Mouse (Mus musculus) telencephalon, adult 2 months (tissue): ENCODE data around the gene Dyrk1a.
A peak's percentile ranks its signal among the peaks of the same experiment; 100 is the strongest.

Source experiments
- DNase-seq: peaks from one replicate; pipeline ENCODE4 v3.0.0-alpha.2; 2011; ENCODE audit warnings: low read depth, low spot score

The Dyrk1a gene

DNA sequence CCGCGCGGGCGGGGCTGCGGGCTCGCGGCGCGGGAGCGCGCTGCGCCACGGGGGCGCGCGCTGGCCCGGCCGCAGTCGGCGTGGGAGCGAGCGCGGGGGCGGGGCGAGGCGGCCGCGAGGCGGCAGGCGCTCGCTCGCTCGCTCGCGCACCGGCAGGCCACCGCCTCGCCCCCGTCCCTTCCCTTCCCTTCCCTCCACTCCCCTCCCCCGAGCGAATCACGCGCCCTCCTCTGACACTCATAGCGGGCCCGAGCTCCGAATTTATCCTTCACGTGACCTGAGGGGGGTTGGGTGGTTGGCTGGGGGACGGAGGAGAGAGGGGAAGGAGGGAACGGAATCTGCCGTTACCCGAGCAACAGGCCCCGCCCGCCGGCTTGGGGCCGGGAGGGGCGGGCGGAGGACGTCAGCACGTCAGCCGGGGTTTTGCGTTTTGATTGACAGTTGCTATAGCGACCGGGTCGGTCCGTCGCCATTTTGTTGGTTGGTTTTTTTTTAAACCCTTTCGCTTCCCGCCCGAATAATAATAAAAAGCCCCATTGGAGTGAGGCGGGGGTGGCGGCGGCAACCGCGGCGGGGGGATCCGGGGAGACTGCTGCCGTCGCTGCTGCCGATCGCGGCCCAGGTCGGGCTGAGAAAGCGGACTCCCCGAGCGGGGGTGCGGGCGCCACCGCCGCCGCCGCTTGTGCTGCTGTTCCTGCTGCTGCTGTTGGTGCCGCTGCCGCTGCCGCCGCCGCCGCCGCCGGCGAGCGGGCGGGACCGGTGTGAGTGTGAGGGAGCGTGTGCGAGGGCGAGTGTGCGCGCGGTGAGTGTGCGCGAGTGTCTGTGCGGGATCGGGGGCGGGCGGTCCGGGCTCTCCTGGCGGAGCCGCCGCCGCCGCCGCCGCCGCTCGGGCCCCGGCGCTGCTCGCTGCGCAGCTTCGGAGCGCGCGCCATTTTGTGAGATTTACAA is at the start of gene Dyrk1a:
TSS of gene Dyrk1a (plus strand) at position 782 of the 948 bp plus-strand sequence.
- DNase-seq, result peak; percentile 98

DNA sequence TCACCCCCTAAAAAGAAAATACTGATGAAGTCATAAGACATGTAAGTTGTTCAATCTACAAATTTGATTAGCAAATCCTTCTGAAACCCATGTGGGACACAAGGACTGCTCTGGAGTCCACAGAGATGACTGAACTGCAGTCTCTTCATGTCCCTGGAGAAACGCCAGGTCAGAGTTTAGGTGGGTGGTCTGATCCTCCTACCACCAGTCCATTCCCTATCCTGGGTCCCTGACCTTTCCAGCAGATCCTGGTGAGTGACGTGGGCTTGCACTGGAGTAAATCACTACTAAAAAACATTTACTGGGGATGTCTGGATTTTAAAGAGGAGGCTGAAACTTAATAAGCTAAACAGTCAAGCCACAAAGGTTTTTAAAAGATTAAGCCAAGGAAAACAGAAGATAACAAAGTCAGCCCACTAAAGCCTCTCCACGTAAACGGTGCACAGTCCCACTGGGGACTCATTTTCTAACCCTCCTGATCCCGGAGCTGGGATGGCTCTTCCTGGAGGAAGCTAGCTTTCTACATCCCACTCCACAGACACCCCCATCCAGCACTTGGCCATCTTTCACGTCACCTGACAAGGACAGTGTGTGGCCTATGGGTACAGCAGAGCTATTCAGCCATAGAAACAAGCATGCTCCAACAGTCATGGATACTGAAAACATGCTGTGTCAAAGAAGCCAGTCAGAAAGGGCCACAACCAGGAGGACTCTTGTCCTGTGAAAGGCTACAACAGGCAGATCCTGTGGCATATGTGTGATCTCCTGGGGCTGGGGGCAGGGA is 46.0 kb upstream of the Dyrk1a start:
- DNase-seq, result no peak

- no peak for DNase-seq
Measured at GRCm38 (mm10) chr16:94524691-94525090, 45.1 kb upstream of the Dyrk1a start.

DNA sequence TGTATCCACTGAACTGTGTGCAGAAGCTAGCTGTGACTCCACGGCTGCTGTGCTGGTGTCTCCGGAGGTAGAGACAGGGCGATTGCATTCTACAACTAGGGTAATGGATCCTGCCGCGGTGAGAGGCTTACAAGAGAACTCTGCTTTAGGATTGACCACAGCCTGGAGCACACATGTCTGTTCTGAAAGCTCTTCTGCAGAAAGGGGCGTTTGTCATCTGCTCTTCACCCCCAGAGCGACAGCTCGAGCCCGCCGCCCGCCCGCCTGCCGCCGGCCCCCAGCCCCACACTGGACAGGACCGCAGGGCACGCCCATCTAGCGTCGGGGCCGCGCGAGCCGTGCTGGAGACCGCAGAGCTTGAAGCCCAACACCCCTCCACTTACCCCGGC is 43.9 kb upstream of the Dyrk1a start:
- peak; percentile 24 for DNase-seq

DNA sequence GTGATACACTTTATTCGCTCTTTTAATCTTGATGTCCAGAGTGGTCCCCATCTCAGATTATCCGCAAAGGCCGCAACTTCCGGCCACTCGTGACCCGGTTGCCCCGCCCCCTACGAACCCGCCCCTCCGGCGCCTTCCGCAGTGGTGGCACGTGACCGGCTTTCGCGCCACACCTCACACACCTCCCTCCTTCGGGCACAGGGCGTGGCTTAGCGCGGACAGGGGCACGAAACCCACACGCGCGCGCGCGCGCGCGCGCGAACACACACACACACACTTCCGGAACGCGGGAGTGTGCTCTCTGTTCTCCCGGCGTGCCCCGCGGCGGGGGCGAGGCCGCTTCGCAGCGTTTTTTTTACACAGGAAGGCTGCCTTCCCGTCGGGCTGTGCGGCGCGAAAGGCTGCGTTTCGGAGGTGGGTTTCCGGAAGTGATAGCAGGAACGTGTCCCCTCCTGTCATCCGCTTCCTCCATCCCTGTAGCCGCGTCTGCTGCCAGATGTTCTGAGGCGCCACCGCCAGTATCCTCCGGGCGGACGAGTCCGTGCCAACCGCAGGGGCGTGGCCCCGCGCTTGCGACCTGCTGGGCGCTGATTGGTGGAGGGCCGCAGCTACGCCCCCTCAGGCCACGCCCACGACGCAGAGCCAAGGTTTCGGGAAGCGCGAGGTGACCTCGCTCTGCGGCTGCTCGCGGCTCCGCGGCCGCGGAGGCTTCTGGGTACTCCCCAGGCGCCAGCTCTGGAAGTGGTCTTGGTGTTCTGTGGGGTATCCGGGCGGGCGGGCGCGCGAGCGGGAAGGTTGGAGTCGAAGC is 43.3 kb upstream of the Dyrk1a start, which contains the start of gene Vps26c:
TSS of gene Vps26c (minus strand) at position 487 of the 808 bp plus-strand sequence.
- DNase-seq, result peak; percentile 96

DNA sequence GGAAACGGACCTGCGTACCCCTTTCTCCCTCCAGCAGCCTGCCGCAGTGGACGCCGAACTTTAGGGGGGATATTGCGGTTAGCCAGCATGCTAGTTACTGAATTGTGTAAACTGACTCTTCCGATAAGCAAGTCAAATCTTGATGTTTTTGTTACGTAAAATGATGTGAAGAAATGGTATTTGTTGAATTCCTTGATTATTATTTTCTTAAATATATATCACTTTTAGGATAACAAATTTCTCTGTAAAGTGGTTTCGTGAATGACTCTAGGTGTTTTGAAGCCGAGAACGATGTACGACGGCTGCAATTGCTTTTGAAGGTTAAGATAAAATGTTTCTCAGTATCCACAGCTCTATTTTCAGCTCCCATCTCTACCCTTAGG is 42.7 kb upstream of the Dyrk1a start:
- no peak for DNase-seq

DNA sequence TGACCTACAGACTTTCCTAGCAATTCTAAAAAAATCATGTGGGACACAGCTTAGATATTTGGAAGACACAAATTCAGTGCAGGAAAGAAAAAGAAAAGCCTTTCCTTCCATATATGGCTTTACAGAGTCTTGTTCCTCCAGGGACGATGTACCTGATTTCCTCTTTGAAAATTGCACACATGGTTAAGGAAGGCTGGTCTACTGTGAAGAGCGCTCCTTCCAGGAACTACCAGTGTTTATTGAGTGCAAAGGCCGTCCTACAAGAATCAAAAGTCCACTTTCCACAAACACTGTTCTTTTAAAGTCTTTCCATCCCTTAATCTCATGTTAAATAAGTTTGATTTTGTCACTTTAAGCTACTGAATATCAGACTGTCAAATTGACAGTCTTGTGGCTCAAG is 42.3 kb upstream of the Dyrk1a start:
- no peak for DNase-seq

DNA sequence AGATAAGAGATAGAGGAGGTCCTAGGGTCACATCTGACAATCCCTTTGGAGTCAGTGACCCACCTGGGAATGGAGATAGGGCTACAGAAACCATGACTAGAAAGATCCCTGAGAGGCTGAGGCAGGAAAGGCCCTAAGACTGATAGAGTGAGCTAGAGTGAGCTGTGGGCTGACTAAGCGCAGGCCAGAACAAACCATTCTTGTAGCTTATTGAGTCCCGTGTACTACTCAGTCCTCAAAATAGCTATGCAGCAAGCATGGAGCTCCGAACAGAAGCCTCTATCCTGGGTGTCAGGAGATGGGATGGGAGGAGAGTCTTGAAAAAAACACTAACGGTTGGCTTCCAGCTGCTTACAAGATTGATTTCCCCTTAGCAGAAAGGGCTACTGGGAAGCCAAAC is 38.5 kb upstream of the Dyrk1a start:
- no peak for DNase-seq

GRCm38 (mm10) chr16:94533679-94534078 is 36.1 kb upstream of the Dyrk1a start:
- no peak for DNase-seq

DNA sequence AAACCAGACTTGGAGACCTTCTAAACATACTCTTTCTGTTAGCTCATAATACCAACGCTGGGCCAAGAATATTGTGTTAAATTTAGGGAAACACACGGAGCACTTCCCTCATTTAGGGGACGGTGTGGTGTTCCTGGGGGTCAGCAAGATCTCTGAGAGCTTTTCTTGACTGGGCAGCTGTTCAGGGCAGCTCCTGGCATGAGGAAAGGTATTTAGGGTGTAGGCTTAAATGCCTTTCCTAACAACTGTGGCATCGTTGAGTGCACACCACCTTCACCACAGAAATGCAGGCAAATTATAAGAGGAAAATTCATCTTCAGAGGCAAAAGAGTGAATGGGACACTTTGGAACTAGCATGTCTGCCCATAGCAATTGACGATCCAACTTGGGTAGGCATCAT is 34.1 kb upstream of the Dyrk1a start:
- no peak for DNase-seq

- no peak for DNase-seq
Measured at GRCm38 (mm10) chr16:94536417-94537158, 33.2 kb upstream of the Dyrk1a start.

- DNase-seq, result no peak
Measured at GRCm38 (mm10) chr16:94537159-94537527, 32.7 kb upstream of the Dyrk1a start.

DNA sequence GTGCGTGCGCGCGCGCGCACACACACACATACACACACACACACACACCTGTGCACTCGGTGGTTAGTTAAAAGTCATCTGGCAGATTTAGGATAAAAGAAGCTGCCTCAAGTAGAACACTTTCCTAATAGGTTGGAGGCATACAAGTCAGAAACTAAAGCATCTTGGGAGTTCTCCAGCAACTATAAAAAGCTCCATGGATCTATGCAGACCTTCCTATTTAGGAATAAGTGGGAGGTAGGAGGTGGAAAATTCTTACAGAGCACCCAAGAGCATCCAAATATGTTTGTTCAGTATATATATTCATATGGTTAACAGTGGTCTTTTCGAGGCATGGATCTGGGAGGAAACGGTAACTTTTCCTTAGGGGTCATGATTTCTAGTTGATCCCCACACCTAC is 29.7 kb upstream of the Dyrk1a start:
- DNase-seq, result peak; percentile 55

- no peak for DNase-seq
Measured at GRCm38 (mm10) chr16:94542898-94543297, 26.9 kb upstream of the Dyrk1a start.

DNA sequence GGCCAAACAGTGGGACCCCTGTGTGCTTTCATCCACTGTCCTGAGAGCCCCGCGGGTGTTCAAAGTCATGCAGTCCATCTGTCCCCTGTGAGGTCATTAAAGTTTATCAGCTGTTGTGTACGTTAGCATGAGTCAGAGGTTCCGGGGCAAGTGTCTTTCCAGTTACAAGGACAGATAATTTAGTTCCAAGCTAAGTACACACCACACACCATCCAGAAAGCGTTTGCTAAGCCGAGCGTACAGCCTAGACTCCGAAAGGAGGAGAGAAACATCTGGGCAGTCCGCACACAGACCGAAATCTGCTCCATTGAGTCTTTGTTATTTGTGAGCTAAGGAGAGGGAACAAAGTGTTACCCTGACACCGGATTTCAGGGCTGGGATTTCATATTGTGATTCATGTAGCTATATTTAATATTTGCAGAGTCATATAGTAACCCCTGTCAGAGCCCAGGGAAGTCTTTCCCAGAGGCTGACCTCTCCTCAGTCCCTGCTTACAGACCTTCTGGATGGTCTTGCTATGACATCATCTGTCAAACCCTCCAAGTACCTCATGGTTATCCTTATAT is 25.2 kb upstream of the Dyrk1a start:
- DNase-seq, result no peak

DNA sequence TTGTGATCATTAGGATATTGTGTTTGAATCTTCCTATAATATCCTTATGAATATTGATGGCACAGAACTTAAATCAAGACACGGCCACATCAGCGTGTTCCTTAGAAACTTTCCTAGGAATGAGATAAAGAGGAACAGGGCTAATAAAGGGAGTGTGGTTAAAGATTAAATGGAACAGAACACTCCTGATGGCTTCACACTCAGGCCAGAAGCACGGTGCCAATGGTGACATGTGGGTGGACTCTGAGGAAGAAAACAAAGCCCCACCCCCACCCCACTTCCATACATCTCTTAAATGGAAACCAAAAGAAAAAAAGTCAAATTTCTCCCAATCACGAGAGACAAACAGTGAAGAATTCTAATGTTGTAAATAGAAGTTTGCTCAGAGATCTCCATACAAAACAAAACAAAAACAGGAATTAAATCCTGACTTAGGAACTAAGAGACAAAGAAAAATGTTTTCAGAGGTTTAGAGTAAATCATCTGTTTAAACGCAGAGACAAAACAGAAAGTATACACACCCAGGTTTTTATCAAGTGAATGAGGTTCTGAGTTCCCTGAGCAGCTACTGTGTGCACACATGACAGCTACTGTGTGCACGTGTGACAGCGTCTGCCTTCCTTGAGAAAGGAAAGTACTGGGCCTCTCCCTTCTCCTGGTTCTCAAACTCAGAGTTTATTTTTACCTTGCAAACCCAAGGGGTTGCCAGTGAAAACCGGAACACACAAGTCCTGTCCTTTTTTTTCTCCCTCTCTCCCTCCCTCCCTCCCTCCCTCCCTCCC is 23.8 kb upstream of the Dyrk1a start:
- DNase-seq, result no peak

DNA sequence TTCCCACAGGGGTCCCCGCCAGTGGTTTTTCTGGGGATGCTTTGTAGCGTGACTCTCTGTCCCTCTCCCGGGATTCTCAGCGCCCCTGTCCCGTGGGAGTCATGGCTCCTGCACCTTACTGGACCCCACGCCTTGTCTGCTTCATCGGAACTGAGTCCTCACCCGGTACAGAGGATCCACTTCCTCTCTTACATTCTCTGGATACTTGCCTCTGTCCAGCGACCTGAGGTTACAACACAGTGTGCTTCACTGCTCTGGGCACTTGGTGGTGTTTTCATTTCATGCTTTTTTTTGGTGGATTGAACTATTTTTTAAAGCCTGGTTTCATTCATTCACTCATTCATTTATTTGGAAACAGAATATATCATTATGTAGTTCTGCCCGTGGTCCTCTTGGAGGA is 20.0 kb upstream of the Dyrk1a start:
- no peak for DNase-seq

GRCm38 (mm10) chr16:94551934-94552333 is 17.9 kb upstream of the Dyrk1a start:
- no peak for DNase-seq

GRCm38 (mm10) chr16:94555346-94555745 is 14.5 kb upstream of the Dyrk1a start:
- DNase-seq, result no peak

DNA sequence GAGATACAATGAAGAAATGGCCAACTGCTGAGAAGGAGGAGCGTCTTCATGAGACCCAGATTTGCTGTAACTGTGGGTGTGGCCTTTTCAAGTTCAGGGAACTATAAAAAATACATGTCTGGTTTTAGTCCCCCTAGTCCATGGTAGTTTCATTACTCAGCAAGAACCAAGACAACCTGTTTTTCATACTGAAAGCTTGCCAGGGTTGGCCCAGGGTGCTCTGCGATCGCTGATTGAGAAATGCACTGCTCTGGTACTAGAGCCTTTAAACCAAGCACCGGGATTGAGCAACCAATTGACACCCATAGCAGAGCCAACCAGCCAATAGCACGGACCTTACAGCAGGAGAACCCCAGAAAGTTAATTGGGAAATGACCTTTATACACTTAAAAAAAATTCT is 13.6 kb upstream of the Dyrk1a start:
- DNase-seq, result no peak
